Mouse (Mus musculus) R1 (cell line): Measurements from ENCODE around the gene Ralgapa2.

Source experiments
- DNase-seq: peaks from one replicate; pipeline ENCODE4 v3.0.0-alpha.2; 2018; ENCODE audit warnings: low read depth, low spot score

Gene Ralgapa2

DNA sequence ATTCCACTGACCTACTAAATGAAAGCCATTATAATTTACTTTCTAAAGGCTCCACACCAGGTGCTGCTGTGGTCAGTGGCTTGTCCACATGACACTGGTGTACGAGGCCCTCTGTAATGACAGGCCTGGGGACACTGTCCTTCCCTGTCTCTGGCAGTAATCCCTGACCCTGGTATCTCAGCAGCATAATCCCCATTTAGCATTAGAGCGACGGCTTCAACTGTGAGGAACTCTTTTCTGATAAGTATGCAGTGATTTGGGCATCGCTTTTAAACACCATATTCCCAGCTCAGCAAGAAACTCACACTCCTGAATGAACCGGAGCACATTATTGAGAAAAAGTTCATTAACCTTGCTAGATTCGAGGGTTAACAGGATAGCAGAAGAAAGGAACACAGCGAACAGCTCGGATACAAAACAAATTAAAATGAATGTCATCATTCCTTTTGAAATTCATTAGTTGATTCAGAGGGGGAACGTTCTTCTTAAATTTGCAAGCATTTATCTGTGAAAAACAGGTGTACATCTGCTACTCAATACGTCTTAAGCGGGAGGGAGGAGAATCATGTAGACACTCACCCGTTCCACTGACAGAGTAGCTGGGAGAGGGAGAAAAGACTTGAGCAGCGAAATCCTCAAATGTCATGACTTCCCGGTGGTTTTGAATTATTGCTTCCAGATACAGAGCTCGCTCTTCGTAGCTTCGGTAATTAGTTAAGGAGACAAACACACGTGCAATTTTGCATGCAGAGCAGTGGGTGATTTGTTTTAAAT is 252.2 kb downstream of the Ralgapa2 start:
- DNase-seq = no peak

DNA sequence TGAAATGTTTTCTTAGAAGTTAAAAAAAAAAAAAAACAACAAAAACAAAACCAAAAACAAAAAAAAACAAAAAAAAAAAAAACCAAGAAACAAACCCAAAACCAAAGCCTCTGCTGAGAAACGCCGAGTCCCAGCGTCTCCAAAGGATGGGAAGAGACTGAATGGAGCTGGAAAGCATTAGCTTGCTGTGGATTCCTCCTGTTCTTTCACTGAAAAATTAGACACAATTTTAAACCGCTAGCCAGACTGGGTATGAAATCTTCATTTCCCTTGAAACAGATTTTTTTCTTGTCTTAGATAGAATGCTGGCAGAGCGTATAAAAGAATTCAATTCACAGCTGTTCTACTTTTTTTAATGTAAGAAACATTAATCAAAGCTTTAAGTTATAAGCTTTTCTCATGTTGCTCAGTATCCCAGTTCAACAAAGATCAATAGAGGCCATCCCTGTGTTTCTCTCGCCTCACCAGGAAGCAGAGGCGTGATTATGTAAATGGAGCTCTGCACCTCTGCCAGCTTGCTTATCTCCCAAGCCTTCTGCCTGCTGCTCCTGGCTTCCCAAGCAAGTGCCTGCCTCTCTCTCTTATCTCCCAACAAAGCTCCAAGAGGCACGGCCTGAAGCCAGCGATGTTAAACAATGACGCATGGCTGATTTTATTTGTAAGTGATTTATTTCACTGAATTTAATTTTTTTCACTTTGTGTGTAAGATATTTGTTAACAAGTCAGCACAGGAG is 253.2 kb downstream of the Ralgapa2 start:
- DNase-seq = peak; percentile 13

DNA sequence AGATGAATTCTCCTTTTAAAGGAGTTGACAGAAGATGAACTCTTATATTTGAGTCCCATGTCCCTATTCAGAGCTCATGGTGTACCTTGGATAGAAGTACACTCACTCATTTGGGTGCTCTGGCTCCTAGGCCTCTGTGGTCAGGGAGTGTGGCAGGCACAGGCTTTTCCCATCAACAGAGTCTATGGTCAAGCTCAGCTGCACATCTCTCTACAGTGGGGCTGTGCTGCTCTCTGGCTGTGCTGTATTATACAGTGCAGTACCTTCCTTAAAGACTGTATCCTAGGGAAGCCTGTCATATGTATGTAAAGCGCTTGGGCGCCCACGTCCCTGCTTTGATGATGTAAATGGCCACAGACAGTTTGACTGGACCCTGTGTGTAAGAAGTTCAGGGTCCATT is 254.5 kb downstream of the Ralgapa2 start:
- DNase-seq = no peak

DNA sequence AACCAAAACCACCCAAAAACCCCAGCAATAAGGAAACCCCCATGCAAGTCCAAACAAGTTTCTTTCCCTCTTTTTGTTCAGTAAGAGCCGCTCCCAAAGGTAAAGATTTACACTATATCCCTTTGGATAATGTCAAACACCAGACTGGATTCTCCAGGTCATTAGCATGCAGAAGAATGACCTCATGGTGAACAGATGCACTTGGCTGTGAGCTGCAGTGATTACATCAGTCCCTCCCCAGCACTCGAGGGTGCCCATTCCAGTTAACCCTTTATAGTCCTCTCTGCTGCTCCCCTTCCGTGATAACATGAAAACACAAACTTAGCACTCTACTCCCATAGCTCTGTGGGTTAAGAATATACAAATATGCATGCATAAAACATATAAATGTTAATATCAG is 255.1 kb downstream of the Ralgapa2 start:
- DNase-seq = no peak

DNA sequence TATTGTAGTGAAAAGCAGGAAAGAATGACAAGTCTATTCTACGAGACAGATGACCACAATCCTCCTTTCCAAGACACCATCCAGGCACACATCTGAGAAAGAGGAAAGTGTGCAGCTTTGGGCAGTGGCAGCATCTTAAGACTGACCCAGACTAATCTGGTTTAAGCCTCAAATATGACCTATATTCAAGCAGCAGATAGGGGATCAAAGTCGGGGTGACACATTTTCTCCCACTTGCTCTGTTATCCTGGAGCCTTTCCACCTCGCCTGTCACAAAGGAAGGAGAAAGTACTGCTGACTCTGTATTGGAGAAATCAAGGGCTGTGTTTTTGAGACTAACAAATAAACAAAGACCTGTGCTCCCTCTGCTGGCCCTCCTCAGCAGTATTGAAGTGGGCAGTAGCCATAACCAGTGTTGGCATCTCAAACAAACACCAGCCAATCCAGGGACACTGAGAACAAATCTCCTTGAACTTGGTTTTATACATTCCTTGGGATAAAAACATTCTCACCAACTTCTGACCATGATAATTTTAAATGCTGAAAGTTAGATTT is 255.7 kb downstream of the Ralgapa2 start:
- DNase-seq = no peak

DNA sequence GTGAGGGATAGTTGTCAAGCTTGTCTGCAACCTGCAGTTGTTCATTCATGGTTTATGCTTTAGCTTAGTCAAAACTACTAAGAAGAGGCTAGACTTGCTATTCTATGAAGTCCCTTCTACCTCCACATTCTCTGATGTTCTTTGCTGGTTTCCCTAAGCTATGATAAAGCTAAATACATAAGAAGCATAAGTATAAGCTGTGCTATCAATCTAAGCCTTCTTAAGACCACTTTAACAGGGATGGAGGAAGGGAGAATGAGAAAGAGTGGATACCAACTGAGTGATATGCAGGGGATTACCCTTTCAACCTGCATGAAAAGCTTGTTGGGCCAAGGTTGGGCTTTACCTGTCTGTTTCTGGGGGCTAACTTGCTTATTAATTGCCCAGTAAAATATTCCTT is 256.5 kb downstream of the Ralgapa2 start:
- no peak for DNase-seq

DNA sequence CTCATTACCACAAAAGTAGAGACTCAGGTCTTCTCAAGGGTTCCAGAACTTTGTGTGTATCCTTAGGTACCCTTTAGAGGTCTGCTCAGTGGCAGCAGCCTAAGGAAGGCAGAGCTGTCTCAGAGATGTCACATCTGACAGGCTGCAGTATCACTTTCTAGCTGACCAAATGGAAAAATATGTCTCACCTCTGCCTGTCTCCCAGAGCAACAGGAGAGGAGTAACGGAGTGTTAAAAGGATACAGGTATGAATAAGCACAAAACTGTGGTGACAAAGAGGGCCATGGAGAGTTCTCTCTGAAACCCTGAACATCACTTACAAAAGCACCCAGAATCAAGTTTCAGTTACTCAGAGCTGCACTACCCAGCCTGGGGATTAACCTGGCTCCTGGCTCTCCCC is 257.8 kb downstream of the Ralgapa2 start:
- no peak for DNase-seq

DNA sequence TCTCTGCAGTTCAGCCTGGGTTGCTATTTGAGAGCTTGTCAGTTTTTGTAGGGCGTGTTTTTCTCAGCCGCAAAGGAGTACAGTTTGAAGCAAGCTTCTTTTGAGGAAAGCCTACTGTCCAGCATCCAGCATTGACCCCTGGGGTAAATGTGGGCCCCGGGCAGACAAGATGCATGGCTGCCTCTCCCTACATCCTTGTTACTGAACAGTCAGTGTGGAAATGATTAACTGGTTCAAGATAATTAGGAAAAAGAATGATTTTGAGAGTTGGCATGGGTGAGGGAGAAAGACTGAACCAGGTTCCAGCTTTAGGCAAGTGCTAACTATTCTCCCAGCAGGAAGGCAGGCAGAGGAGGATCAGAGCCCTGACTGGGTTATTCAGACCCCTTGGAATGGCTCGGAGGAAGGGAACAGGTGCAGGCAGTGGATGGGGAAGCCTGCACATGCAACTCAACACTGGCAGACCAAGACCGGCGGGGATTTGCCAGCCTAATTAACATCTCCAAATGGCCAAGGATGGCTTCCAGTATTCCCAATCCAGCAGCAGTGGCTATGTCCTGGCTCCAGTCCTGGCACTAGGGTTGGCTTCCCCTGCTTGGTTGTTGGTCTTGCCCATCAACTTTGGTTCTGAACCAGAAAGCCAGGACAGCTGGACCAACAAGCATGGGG is 261.8 kb downstream of the Ralgapa2 start:
- no peak for DNase-seq

DNA sequence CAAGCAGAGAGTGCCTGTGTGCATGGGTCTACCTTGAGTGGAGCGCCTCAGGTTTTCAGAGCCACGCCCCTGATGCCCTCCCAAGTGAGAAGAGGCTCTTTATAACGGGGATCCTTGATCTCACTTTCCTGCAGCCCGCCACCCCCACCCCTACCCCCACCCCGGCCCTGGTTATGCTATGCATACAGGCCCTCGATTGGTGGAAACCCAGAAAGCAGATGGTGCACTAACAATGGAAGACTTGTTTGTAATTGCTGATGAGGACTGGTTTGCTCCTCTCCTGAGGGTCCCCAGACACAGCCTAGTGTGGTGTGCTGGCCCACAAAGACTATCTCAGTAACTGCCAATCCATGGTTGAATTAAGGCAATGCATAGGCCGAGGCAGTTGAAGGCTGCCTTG is 263.1 kb downstream of the Ralgapa2 start:
- no peak for DNase-seq

DNA sequence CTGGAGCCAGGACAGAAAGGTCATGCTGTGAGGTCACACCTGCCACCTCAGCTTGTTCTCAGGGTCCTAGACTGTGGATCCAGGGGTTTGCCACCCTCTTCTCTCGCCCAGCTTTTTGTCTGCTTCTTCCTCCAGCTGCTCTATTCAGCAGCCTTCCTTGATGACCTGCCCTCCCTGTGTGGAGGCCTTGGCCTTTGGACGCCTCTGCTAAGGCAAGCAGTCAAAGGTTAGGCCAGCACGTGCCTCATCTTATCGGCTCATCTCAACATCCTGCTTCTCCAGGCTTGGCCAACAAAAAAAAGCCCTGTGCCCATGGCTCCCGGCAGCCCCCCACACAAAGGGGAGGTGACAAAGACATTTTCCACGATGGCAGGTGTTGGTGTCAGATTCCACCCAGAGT is 264.6 kb downstream of the Ralgapa2 start:
- no peak for DNase-seq

DNA sequence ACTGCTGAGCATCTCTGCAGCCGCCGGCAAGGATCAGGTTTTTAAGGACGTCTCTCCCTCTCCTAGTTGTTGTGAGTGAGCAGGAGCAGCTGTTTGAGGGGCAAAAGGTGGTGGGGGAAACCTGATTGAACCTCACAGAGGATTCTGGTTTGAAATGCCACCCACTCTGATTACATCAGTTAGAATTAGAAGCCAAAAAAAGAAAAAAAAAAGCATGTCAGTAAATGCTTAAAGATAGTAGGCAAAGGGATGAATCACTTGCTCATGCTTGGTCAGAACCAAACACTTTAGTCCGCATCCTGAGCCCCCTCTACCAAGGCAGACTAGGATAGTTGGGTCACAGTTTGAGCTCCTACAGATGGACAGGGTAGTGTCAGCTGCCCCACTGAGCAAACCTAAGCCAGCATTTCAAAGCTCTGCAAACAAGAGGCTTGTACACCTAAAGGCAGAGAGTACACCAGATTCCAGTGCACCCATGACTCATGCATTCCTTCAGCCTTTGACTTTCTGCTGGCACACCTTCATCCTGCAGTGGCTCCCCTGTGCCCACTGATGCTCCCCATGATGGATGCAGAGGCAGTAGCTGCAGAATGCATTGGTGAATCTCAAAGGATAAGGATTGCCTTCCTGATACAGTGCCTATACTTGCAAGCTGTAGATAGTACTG is 265.6 kb downstream of the Ralgapa2 start:
- no peak for DNase-seq

DNA sequence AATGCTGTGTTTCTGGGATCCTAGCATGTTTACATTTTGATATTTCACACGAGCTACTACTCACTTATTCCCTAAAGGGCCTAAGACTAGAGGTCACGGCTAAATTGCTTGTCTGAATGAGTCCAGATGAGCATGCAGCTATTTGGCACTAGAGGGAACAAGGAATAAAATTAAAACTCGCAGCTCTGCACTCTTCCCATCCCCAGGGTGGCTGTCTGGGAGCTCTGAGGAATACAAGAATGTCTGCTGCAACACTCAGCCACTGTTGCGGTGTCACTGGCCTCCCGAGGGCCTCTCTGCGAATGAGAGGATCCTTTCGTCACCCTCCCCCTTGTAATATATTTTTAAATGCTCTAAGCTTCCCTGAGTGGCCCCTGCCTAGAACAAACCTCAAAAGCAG is 266.7 kb downstream of the Ralgapa2 start:
- no peak for DNase-seq

DNA sequence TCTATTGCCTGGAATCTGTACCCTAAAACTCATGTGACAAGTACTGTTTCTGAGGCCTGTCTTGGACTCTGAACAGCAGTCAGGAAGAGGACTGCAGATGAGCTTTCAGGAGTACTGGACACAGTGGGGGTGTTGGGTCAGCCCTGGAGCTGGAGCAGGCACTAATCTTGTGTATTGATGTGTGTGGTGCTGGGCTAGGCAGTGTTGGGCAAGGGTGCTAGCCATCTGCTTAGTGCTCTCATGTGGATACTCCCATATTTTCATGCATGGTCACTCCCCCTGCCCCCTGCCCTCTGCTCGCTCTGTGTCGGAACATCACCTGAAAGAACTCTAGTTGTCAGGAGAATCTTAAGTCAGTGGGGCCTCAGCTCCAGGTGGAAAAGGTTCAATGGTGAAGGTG is 268.1 kb downstream of the Ralgapa2 start:
- no peak for DNase-seq

DNA sequence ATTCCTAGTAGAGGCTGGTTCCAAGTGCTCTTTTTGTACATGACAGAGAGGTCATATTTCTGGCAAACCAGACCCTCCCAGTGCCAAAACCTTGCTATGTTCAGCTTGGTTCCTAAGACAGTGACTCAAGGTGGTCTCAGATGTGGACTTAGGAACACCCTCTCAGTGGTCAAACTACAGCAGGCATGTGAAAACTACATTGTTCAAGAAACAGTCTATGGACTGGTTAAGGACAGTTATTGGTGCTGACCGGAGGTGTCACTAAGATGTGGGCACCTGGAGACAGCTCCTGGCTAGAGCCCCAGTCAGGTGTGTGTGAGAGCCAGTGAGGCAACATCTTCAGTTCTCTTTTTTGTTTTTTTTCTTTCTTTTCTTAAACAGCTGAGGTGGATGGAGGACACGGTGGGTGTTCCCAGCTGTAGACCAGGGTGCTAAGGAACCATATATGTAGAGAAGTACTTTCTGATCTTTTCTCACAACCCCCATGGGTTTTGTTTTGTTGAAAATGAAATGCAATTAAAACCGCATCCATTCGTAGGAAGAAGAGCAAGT is 272.9 kb downstream of the Ralgapa2 start:
- DNase-seq = no peak

DNA sequence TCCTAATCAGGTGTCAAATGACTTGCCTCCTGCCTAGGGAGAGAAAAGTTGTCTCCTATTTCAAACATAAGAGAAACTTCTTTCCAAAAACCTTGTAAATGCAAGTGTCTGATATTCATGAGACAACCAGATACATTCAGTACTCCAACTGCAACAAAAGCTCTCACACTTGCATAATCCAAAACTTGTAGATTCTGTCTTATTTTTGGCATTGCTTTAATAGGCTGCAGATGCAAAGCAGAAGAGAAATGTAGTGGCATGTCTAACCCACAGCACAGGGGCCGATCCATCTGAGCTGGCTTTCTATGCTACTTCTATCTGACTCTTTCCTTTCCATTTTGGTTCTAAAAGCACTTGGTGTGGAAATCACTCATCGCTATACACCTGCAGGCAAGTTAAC is 280.7 kb downstream of the Ralgapa2 start:
- no peak for DNase-seq

DNA sequence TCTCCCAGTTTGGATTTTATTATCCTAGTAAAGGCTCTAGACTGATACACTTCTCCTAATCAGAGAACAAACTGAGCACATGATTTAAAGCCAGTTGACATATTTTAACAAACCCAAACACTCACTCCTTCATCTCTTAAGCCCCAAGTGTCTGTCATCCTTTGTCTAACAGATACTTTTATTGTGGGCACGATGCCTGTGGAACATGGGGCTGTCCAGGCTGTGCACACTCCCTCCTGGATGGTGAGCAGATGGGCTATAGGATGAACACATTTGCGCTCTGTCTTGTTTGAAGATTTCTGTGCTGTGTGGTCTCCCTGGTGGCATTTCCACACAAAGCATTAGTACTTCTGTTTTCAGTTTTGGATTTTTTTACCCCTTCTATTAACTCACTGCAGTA is 283.7 kb downstream of the Ralgapa2 start:
- DNase-seq = no peak

DNA sequence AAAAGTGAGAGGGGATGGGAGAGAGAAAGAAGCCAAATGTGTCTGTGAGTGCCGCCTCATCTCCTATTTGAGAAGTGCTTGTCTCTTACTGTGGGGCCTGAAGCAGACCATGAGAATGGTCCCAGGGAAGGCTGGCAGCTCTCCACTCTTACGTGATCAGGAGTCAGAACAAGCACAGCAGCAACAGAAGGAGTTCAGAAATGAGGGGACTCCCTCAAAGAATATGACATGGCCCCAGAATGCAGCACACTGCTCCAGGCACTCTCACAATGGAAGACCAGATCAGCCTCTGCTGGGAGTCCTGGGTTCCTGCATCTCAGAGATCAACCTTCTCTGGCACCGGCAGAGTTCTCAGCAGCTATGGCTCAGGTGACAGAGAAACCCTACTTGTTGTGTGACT is 284.5 kb downstream of the Ralgapa2 start:
- no peak for DNase-seq

DNA sequence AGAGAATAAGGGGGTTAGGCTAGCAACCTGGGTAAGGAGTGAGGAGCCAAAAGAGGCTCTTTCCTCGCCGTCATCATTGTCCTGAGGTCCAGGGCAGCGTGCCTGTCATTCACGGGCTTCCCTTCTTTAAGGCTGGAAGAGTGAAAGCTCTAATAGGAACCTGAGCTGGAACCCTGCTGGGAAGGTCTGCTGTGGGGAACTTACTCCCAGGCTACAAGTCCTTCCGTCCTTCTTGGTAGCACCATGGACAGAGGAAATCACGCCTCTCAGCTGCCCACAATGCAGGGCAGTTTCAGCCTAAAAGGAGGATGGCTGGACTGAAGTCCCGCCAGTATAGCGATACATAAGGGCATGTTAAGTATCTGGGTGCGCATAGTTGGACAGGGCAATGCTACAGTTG is 285.7 kb downstream of the Ralgapa2 start:
- DNase-seq = peak; percentile 71

DNA sequence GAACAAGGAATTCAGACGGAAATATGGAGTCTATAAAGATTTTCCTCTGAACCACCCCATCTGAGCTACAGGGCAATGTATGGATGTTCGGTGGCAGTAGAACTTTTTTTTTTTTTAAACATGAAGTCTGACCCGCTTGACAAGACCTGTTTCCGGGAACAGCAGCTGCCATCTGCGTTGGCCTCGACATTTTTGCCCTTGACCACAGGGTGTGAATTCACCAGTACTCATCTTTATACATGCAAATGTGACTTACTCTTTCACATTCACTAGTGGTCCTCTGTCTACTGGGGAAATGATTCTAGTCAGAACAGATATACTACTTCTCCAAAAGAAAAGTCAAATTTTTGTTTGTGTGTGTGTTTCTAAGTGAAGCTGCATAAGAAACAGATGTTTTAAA is 286.3 kb downstream of the Ralgapa2 start:
- peak; percentile 39 for DNase-seq

DNA sequence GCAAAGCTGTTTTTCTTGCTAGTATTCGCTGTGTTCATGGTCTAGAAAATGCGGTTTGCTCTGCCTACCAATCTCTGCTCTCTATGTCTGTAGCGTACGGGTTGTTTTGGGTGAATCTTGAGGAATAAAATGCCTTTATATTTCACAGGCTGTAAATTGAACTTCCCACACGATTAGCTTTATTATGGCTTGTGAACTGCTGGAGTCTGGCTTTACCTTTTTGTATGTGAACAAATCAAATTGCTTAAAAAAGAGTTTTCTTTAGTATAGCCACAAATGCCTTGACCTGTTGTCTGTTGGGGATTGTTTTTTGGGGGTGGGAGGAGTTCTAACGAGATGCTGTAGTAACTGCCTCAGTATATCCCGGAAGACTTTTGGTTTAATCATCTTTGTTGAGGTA is 288.0 kb downstream of the Ralgapa2 start:
- DNase-seq = no peak

DNA sequence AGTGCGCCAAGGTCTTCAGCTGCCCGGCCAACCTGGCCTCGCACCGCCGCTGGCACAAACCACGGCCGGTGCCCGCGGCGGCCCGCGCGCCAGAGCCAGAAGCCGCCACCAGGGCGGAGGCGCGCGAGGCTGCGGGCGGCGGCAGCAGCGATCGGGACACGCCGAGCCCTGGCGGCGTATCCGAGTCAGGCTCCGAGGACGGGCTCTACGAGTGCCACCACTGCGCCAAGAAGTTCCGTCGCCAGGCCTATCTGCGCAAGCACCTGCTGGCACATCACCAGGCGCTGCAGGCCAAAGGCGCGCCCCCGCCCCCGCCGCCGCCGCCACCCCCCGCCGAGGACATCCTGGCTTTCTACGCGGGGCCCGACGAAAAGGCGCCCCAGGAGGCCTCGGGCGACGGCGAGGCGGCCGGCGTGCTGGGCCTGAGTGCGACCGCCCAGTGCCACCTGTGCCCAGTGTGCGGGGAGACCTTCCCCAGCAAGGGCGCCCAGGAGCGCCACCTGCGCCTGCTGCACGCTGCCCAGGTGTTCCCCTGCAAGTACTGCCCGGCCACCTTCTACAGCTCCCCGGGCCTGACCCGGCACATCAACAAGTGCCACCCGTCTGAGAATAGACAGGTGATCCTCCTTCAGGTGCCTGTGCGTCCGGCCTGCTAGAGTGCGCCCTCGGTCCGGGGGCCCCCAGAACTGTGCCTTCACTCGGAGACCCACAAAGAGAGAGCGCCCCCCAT is 288.8 kb downstream of the Ralgapa2 start:
- peak; percentile 29 for DNase-seq
